Mouse (Mus musculus): ENCODE results near the gene Lingo2.
A peak's percentile ranks its signal among the peaks of the same experiment; 100 is the strongest.
"Not testable (repeated sequence)": the region's sequence is repeated elsewhere in the genome, so short reads cannot be mapped to it uniquely, and the experiment has no call there.

Lingo2 gene

DNA sequence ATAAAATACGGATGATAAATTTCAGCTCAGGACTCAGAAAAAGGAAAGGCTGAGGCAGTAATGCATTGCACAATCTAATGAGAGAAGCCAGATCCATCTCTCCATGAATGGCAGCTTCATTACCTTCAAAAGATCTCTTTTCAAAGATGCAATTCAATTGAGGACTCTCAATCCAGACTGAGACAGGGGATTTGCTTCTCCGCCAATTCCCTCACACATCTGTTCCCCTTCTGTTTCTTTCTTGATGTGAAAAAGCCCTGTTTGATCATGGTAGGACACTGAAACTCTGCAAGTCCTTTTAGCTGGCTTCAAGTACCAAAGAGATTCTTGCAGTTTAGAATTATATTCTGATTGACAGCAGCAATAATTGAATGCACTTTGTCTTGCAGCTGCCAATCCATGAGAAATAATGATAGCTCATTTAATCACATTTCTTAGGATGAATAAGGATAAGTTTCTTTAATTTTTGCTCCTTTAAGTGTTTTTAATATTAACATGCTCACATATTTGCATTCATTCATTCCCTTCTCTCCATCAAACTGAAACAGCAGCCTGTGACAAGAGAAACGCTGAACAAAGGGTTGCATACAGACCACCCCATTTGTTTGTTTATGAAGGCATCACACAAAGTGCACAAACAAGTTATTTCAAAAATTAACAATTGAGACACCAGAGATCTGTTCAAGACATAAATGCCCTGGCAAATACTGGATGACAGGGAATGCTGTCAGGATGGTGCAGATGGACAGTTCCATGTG is 870.3 kb downstream of the Lingo2 start:
- DNase-seq (ENCODE audit: low read depth, low spot score) = no peak

GRCm38 (mm10) chr4:36078910-36079525 is 872.5 kb downstream of the Lingo2 start:
- DNase-seq (ENCODE audit: low read depth, low spot score) = no peak

- DNase-seq (ENCODE audit: low read depth, low spot score) = not testable (repeated sequence)
Measured at GRCm38 (mm10) chr4:36064701-36065100, 886.8 kb downstream of the Lingo2 start.

DNA sequence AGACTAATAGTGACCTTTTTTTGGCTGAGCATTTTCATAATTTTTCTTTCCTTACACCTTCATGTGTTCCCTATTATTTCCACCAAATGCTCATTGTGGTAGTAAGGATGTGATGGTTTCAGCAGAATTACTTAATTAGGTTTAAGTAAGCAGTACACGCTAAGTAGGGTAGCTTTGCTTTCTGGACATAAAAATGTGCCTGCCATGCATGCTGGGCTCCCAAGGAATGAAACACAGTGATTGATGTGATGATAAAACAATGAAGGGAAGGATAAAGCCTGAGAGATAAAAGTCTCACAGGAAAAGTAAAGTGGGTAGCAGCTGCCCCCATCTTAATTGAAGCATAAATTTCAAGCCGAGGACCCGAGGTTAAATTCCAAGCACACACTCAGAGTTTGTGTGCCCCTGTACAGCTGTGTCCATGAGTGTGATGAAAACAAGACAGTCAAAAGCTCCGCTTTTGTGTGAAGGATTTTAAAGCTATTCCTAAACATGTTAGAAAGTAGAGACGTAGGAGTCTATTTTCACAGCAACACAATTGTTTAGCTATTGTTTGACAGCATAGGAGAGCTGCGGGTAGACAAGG is 898.7 kb downstream of the Lingo2 start:
- DNase-seq (ENCODE audit: low read depth, low spot score) = no peak

DNA sequence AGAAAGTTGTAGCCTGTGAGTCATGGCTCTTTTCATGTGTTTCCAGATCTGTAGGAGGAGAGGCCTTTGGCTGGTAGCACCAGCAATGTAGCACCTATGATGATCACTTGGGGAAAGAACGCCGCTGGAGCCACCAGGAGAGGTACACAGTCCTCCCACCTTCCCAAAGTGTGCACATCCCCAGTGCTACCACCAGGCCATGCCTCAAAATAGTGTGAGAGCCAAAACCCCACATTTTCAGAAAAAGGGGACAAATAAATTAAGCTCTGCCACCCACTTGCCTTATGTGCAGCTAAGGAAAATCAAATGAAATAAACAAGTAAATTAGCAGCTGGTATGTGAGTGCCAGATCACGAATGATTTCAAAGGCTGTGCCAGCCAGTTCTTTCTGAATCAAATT is 911.2 kb downstream of the Lingo2 start:
- DNase-seq (ENCODE audit: low read depth, low spot score) = no peak

DNA sequence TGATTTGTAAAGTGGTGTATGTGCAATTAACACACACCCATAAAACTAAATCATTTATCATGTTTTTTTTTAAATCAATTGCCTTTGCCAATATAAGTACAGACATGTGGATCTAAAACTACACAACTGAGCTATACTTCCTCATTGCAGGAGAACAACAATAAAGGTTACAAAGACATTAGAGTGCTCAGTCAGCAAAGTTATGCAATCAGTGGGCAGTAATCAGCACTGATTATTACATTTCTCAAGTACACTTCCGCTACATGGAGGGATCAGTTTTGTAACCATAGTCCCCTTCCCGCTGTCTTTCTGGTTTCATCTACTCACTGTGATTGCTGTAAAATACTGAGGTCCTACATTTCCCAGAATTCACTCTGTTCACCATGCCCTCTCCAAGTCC is 912.8 kb downstream of the Lingo2 start:
- no peak for DNase-seq (ENCODE audit: low read depth, low spot score)

GRCm38 (mm10) chr4:36032039-36032438 is 919.5 kb downstream of the Lingo2 start:
- no peak for DNase-seq (ENCODE audit: low read depth, low spot score)

- no peak for DNase-seq (ENCODE audit: low read depth, low spot score)
Measured at GRCm38 (mm10) chr4:36014181-36014580, 937.4 kb downstream of the Lingo2 start.

DNA sequence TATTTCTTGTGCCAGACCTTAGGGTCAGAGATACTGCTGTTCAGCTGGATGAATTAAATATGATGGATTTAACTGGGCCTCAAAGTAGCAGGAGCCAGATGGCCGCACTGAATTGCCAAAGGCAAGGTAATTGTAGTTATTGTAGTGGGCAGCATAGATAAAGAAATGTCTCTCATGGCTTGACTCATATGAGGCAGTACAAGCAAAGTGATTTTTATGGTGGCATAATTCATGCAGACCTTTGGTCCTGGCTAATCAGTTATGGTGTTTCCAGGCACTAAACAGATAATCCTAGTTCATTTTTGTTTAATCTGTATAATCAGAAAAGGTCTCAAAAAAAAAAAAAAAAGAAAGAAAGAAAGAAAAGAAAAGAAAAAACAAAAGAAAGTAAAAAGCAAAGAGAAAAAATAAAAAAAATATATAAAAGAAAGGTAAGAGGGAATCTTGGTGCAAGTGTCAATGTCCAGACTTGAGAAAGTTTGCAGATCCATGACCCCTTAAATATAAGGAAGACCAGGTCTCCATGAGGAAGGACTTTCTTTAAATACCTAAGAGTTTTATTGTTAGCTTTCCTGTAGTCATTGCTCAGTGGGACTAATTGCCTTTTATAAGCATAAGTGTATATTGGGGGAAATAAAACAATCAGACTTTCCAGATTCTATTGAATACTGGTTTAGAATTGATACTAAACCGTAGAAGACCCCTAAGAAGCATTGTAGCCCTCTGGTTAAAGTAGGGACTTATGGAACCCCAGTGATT is 959.4 kb downstream of the Lingo2 start:
- DNase-seq (ENCODE audit: low read depth, low spot score) = no peak

GRCm38 (mm10) chr4:35986012-35986411 is 965.5 kb downstream of the Lingo2 start:
- no peak for DNase-seq (ENCODE audit: low read depth, low spot score)

DNA sequence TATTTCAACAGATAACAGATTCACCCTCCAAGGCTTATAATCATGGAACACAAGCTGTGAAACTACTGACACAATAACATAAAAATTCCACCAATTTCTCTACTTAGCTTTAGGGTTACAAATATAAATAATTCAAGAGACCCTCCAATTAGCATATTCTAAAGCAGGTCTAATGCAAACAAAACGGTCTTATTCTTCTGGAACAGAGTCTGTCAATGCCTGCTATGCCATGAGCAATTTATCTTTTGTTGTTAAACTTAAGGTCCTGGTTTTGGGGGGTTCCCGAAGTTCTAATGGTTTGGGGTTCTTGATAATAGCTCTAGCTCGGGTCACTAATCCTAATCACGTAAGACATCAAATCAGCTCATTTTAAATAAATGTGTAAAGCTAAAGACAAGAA is 988.0 kb downstream of the Lingo2 start:
- DNase-seq (ENCODE audit: low read depth, low spot score) = no peak

- no peak for DNase-seq (ENCODE audit: low read depth, low spot score)
Measured at GRCm38 (mm10) chr4:35951894-35952293, 999.7 kb downstream of the Lingo2 start.

- no peak for DNase-seq (ENCODE audit: low read depth, low spot score)
Measured at GRCm38 (mm10) chr4:35951251-35951650, 1000.3 kb downstream of the Lingo2 start.

DNA sequence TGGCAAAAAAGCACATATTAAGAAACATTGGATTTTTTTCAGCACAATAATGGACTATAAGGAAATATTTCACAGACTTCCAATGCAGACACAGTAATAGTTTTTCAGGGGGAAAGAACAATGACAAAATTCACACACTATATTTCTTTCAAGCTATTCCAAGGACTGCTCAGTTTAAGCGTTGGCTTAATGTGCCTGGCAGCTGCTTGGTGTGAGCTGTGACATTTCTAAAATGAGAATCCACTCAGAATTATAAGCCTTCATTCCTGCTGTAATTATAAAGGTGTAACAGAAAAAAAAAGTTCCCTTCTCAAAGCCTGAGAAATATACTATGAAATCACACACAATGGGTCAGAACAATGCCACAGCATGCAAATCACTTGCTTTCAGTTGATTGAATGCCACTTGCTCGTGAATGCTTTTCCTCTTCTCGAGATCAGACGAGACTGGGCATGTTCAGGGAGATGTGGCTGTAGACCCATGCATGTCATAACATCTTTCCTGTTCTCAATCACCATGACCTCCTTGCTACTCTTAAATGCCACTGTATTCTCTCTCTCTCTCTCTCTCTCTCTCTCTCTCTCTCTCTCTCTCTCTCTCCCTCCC is 1017.4 kb downstream of the Lingo2 start:
- DNase-seq (ENCODE audit: low read depth, low spot score) = no peak

- DNase-seq (ENCODE audit: low read depth, low spot score) = no peak
Measured at GRCm38 (mm10) chr4:35927722-35928121, 1023.8 kb downstream of the Lingo2 start.

DNA sequence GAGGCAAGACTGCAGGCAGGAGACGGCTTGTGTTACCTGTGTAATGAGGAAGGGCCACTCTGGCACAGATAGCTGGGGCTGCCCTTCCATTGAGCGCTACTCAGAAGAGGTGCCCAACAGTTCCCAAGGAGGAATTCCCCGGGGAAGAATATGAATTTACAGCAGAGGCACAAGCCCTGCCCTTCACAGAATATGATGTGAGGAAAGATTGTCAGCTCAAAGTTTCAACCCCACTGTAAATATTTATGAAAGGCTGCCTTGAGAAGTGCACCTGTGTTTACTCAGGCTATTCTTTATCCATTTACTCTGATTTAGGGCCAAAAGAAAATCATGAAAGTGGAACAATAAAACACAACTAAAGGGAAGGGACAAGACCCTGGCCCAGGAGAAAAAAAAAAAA is 1034.1 kb downstream of the Lingo2 start:
- no peak for DNase-seq (ENCODE audit: low read depth, low spot score)

- no peak for DNase-seq (ENCODE audit: low read depth, low spot score)
Measured at GRCm38 (mm10) chr4:35897769-35898564, 1053.6 kb downstream of the Lingo2 start.

- peak; percentile 5 for DNase-seq (ENCODE audit: low read depth, low spot score)
Measured at GRCm38 (mm10) chr4:35885591-35886542, 1065.7 kb downstream of the Lingo2 start.

DNA sequence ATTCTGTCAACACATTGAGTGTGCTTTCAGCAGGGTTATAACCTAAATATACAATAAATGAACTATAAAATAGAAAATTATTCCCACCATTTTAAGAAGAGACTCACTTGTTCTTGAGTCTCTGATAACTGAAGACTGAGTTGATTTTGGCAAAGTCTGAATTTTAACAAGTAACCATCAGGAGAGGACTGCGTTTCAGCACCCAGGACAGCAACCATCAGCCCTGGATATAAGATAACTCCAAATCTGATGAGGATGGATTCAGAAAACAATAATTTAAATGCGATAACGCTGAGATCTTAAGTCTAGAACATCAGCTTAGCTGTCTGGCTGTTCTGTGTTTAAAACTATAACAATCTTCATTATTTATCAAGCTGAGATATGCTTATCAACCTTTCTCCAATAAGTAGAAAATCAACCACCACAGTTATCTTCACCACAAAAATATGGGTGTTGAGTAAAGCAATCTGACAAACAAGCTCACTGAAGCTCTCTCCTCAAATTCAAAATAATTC is 1066.5 kb downstream of the Lingo2 start:
- DNase-seq (ENCODE audit: low read depth, low spot score) = peak; percentile 22

GRCm38 (mm10) chr4:35846518-35846917 is 1105.0 kb downstream of the Lingo2 start:
- DNase-seq (ENCODE audit: low read depth, low spot score) = no peak

Measured in R1 (cell line).